Comparison of ENCODE assay signal across 10 mouse cellular contexts in the genomic region with DNA sequence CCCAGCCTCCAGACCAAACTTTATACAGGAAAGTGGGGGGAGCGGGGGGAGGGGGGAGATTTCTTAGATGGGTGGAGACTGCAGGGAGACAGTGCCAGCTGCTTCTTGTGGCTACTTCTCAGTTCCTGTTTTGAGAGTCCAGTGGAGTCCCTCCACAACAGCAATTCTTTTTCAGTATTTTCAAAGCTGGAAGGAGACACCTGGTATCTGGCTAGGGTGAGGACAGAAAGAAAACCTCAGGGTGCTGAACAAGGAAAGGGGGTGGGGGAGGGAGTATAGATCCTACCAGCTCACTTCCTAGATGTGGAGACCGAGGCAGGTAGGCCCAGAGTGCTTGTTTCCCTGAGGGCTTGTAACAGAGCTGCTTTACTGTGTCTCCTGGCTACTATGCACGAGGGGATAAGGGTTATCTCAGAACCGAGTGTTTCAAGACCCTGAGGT. TPM values are rescaled to one million over a fixed set of nuclear protein-coding genes. Genes with fewer than 3 reads are reported as not detected.
DNase-seq lines count a peak whose midpoint lies in the region; ATAC-seq and TF ChIP-seq lines count a peak whose summit lies in the region.
"Had no signal": no experiment of that assay in that cellular context is flagged by ENCODE, and none has a peak within 500 bp of the region (broad histone marks: within the 10 kb centered on the region; RNA-seq: fewer than 3 reads in every experiment).

No protein-coding gene starts in this region.

- WGBS in heart, embryonic 12.5 days, result 16% methylated on average over 4 of the region's 4 CpGs
- WGBS in limb, embryonic 14.5 days, result 16% methylated on average over 4 of the region's 4 CpGs
- 48% methylated on average over 4 of the region's 4 CpGs for WGBS in midbrain, embryonic 13.5 days

- no peak overlapping the region for H3K4me2 ChIP-seq in heart, embryonic 12.5 days
- no peak overlapping the region for H3K4me2 ChIP-seq in limb, embryonic 14.5 days (replicated peaks; ENCODE audit: low read depth, low read length, severe bottlenecking)
- H3K4me2 ChIP-seq in midbrain, embryonic 13.5 days (replicated peaks), result no peak overlapping the region

- H3K4me3 ChIP-seq in heart, embryonic 12.5 days, result no peak overlapping the region
- no peak overlapping the region for H3K4me3 ChIP-seq in limb, embryonic 14.5 days (replicated peaks; ENCODE audit: low read length)
- no peak overlapping the region for H3K4me3 ChIP-seq in midbrain, embryonic 13.5 days (replicated peaks)

- ATAC-seq in heart, embryonic 12.5 days (ENCODE audit: insufficient number of reproducible peaks, low FRiP score), result peak; percentile 44
- ATAC-seq in limb, embryonic 14.5 days (ENCODE audit: low FRiP score, low read depth), result no peak
- no peak for ATAC-seq in midbrain, embryonic 13.5 days

- H3K27ac ChIP-seq in heart, embryonic 12.5 days (ENCODE audit: poor library complexity, severe bottlenecking), result peak overlapping the region; percentile 77
- H3K27ac ChIP-seq in limb, embryonic 14.5 days (replicated peaks; ENCODE audit: low read depth, low read length), result peak overlapping the region; percentile 48; the same call in 1 of the 2 replicates
- no peak overlapping the region for H3K27ac ChIP-seq in midbrain, embryonic 13.5 days

- H3K9ac ChIP-seq in heart, embryonic 12.5 days, result no peak overlapping the region
- no peak overlapping the region for H3K9ac ChIP-seq in limb, embryonic 14.5 days (ENCODE audit: low read depth, low read length, severe bottlenecking)
- no peak overlapping the region for H3K9ac ChIP-seq in midbrain, embryonic 13.5 days (replicated peaks)

- peaks cover 14% of the 10 kb centered on the region for H3K36me3 ChIP-seq in heart, embryonic 12.5 days
- peaks cover 12% of the 10 kb centered on the region for H3K36me3 ChIP-seq in limb, embryonic 14.5 days (ENCODE audit: control insufficient read depth, insufficient read depth, low read length)
- H3K36me3 ChIP-seq in midbrain, embryonic 13.5 days, result peaks cover 16% of the 10 kb centered on the region

- no peak for TF ChIP-seq POLR2A in limb, embryonic 14.5 days (IDR thresholded peaks at IDR 0.05; ENCODE audit: borderline replicate concordance, extremely low read depth, insufficient read depth, insufficient read length)

- no peak for DNase-seq in heart, postnatal 25 days (ENCODE audit: low spot score)
- peak; percentile 20 for DNase-seq in thymus, postnatal 0 days (ENCODE audit: low spot score)
- no peak for DNase-seq in thymus, postnatal 10 days (ENCODE audit: low spot score in 2 of 2)
- DNase-seq in limb, embryonic 14.5 days (ENCODE audit: low spot score), result no peak
- no peak for DNase-seq in layer of hippocampus, adult 11-12 months (ENCODE audit: low spot score)
- DNase-seq in frontal cortex, postnatal 36 days (ENCODE audit: low spot score in 2 of 2), result no peak
- DNase-seq: cerebellum, adult 2 months; thymus, postnatal 25 days had no signal

- no peaks in the 10 kb centered on the region for H3K9me3 ChIP-seq in heart, embryonic 12.5 days (replicated peaks)
- H3K9me3 ChIP-seq in limb, embryonic 14.5 days (ENCODE audit: control insufficient read depth, low read length), result no peaks in the 10 kb centered on the region
- H3K9me3 ChIP-seq in midbrain, embryonic 13.5 days, result no peaks in the 10 kb centered on the region

- H3K4me1 ChIP-seq in heart, embryonic 12.5 days (replicated peaks), result peaks cover 11% of the 10 kb centered on the region
- H3K4me1 ChIP-seq in limb, embryonic 14.5 days (ENCODE audit: control insufficient read depth, insufficient read depth, low read length), result peaks cover 8% of the 10 kb centered on the region
- H3K4me1 ChIP-seq in midbrain, embryonic 13.5 days (replicated peaks), result no peaks in the 10 kb centered on the region; the same call in 1 of the 2 replicates

- H3K27me3 ChIP-seq in heart, embryonic 12.5 days (replicated peaks), result no peaks in the 10 kb centered on the region
- H3K27me3 ChIP-seq in limb, embryonic 14.5 days (ENCODE audit: control insufficient read depth, insufficient read depth, low read length), result no peaks in the 10 kb centered on the region
- H3K27me3 ChIP-seq in midbrain, embryonic 13.5 days, result no peaks in the 10 kb centered on the region

- intact Hi-C loops in heart, postnatal 25 days (cut with DNase I), result no loop called here

RNA-seq across cellular contexts. Expression of a gene that starts 13.6 kb away (rescaled TPM):
- 24.0 and 24.7 TPM in 2 replicates for polyA plus RNA-seq in heart, embryonic 12.5 days (2016; fragmentation: Nextera tagmentation; extraction: Ambion mirVana)
- total RNA-seq in heart, postnatal 25 days (2021), result 10 to 100 TPM; 10.3 to 13.5 TPM
- 48.3 and 55.1 TPM in 2 replicates for polyA plus RNA-seq in thymus, postnatal 0 days (2015; fragmentation: Nextera tagmentation; extraction: Ambion mirVana)
- polyA plus RNA-seq in limb, embryonic 14.5 days (2012; rRNA removed), result 47.2 and 57.5 TPM in 2 replicates
- polyA plus RNA-seq in limb, embryonic 14.5 days (2014; fragmentation: Nextera tagmentation; extraction: Ambion mirVana), result 28.7 and 30.4 TPM in 2 replicates
- 94.8 and 97.2 TPM in 2 replicates for polyA plus RNA-seq in midbrain, embryonic 13.5 days (2015; fragmentation: Nextera tagmentation; extraction: Ambion mirVana)

RNA-seq across cellular contexts. Expression of a gene that starts 17.0 kb away (rescaled TPM):
- polyA plus RNA-seq in heart, embryonic 12.5 days (2016; fragmentation: Nextera tagmentation; extraction: Ambion mirVana), result 15.2 and 15.5 TPM in 2 replicates
- 10 to 100 TPM in 1 of 2 experiments, 1 to 10 TPM in 1; 10.0 to 12.6 TPM for total RNA-seq in heart, postnatal 25 days (2021)
- polyA plus RNA-seq in thymus, postnatal 0 days (2015; fragmentation: Nextera tagmentation; extraction: Ambion mirVana), result 17.8 and 18.3 TPM in 2 replicates
- 22.4 and 24.8 TPM in 2 replicates for polyA plus RNA-seq in limb, embryonic 14.5 days (2012; rRNA removed)
- polyA plus RNA-seq in limb, embryonic 14.5 days (2014; fragmentation: Nextera tagmentation; extraction: Ambion mirVana), result 15.4 and 18.4 TPM in 2 replicates
- polyA plus RNA-seq in midbrain, embryonic 13.5 days (2015; fragmentation: Nextera tagmentation; extraction: Ambion mirVana), result 4.1 and 4.8 TPM in 2 replicates

RNA-seq across cellular contexts. Expression of a gene that starts 46.4 kb away (rescaled TPM):
- polyA plus RNA-seq in heart, embryonic 12.5 days (2016; fragmentation: Nextera tagmentation; extraction: Ambion mirVana), result 57.4 and 62.4 TPM in 2 replicates
- 10 to 100 TPM; 36.6 to 36.7 TPM for total RNA-seq in heart, postnatal 25 days (2021)
- polyA plus RNA-seq in thymus, postnatal 0 days (2015; fragmentation: Nextera tagmentation; extraction: Ambion mirVana), result 4.3 and 4.7 TPM in 2 replicates
- polyA plus RNA-seq in limb, embryonic 14.5 days (2012; rRNA removed), result 86.6 and 125 TPM in 2 replicates
- 80.7 and 88.4 TPM in 2 replicates for polyA plus RNA-seq in limb, embryonic 14.5 days (2014; fragmentation: Nextera tagmentation; extraction: Ambion mirVana)
- 3.9 and 4.8 TPM in 2 replicates for polyA plus RNA-seq in midbrain, embryonic 13.5 days (2015; fragmentation: Nextera tagmentation; extraction: Ambion mirVana)

Comparison
In these comparisons a context has a peak if more than half of its experiments do, and no peak if none do; other contexts are left out.
1. RNA of a gene that starts 46.4 kb away (polyA plus RNA-seq): 80.7 to 125 TPM in limb, embryonic 14.5 days and 57.4 to 62.4 TPM in heart, embryonic 12.5 days; 3.9 to 4.8 TPM in midbrain, embryonic 13.5 days and 4.3 to 4.7 TPM in thymus, postnatal 0 days; every median in the first group is over 10 times any median in the second.